Mouse (Mus musculus): ENCODE data around the gene Mrap. TPM values are rescaled to one million over a fixed set of nuclear protein-coding genes. Genes with fewer than 3 reads are reported as not detected.

Gene Mrap
- total and polyA plus RNA-seq, 3 experiments: not detected

- no peak overlapping the region for H3K4me3 ChIP-seq (replicated peaks in 1 of 3; ENCODE audit: low read depth in 2 of 3, low read length in 2 of 3, poor library complexity in 1 of 3)
- TF ChIP-seq MAZ (IDR thresholded peaks at IDR 0.05; ENCODE audit: low read depth, low read length) (no peak), ZMIZ1 (IDR thresholded peaks at IDR 0.05; ENCODE audit: low read depth, low read length) (no peak), ZNF384 (IDR thresholded peaks at IDR 0.05; ENCODE audit: low read depth, low read length) (no peak), NRF1 (IDR thresholded peaks at IDR 0.05; ENCODE audit: low read depth, low read length) (no peak), NELFE (IDR thresholded peaks at IDR 0.05; ENCODE audit: low read depth, low read length) (no peak), E2F4 (IDR thresholded peaks at IDR 0.05; ENCODE audit: insufficient replicate concordance, low read depth, low read length) (no peak), MAX (IDR thresholded peaks at IDR 0.05; ENCODE audit: low read length) (no peak), BHLHE40 (IDR thresholded peaks at IDR 0.05; ENCODE audit: low read depth, low read length) (no peak), MEF2A (IDR thresholded peaks at IDR 0.05; ENCODE audit: borderline replicate concordance, low read depth, low read length) (no peak), ZC3H11A (IDR thresholded peaks at IDR 0.05; ENCODE audit: low read depth, low read length) (no peak), USF2 (conservative IDR thresholded peaks at IDR 0.05; ENCODE audit: low read depth, low read length) (no peak), JUN (IDR thresholded peaks at IDR 0.05; ENCODE audit: insufficient read depth, low read depth, low read length) (no peak), ETS1 (conservative IDR thresholded peaks at IDR 0.05; ENCODE audit: low read depth, low read length) (no peak), ELF1 (IDR thresholded peaks at IDR 0.05; ENCODE audit: low read depth, low read length) (no peak), IRF4 (IDR thresholded peaks at IDR 0.05; ENCODE audit: low read depth, low read length) (no peak), CHD2 (IDR thresholded peaks at IDR 0.05; ENCODE audit: low read length) (no peak), MXI1 (IDR thresholded peaks at IDR 0.05; ENCODE audit: low read depth, low read length) (no peak), TBP (conservative IDR thresholded peaks at IDR 0.05; ENCODE audit: low read depth, low read length) (no peak), TCF12 (IDR thresholded peaks at IDR 0.05; ENCODE audit: low read depth, low read length) (no peak), USF1 (IDR thresholded peaks at IDR 0.05; ENCODE audit: low read depth, low read length) (no peak)
- in situ Hi-C loops (cut with MboI; ENCODE audit: low pct_ligation_motif_present, low pct_unique_long_range_greater_than_20kb, low sequenced_read_pairs): no loop called here
Observed at GRCm38 (mm10) chr16:90775946-90776520, 38.0 kb downstream of the Mrap start.

GRCm38 (mm10) chr16:90779783-90780182, 41.8 kb downstream of the Mrap start:
- H3K27me3 ChIP-seq (replicated peaks): no peaks in the 10 kb centered on the region
- no peak overlapping the region for H3K4me3 ChIP-seq (replicated peaks in 1 of 3; ENCODE audit: low read depth in 2 of 3, low read length in 2 of 3, poor library complexity in 1 of 3)
- dilution Hi-C loops (cut with MboI; ENCODE audit: extremely low pct_ligation_motif_present, extremely low pct_unique_long_range_greater_than_20kb, low sequenced_read_pairs) (no loop called here), in situ Hi-C loops (cut with MboI; ENCODE audit: low pct_ligation_motif_present, low pct_unique_long_range_greater_than_20kb, low sequenced_read_pairs) (no loop called here)
- H3K9me3 ChIP-seq (replicated peaks; ENCODE audit: low read length): no peaks in the 10 kb centered on the region
- H3K4me2 ChIP-seq (ENCODE audit: insufficient read depth, low read depth, poor library complexity, severe bottlenecking): no peak overlapping the region
- TF ChIP-seq ELF1 (IDR thresholded peaks at IDR 0.05; ENCODE audit: low read depth, low read length) (no peak), ZMIZ1 (IDR thresholded peaks at IDR 0.05; ENCODE audit: low read depth, low read length) (no peak), HCFC1 (IDR thresholded peaks at IDR 0.05; ENCODE audit: low read depth, low read length) (no peak), IRF4 (IDR thresholded peaks at IDR 0.05; ENCODE audit: low read depth, low read length) (no peak), ETS1 (conservative IDR thresholded peaks at IDR 0.05; ENCODE audit: low read depth, low read length) (no peak), RCOR1 (conservative IDR thresholded peaks at IDR 0.05; ENCODE audit: low read depth, low read length) (no peak), E2F4 (IDR thresholded peaks at IDR 0.05; ENCODE audit: insufficient replicate concordance, low read depth, low read length) (no peak), SIN3A (IDR thresholded peaks at IDR 0.05; ENCODE audit: low read length) (no peak), USF2 (conservative IDR thresholded peaks at IDR 0.05; ENCODE audit: low read depth, low read length) (no peak), CHD2 (IDR thresholded peaks at IDR 0.05; ENCODE audit: low read length) (no peak), CHD1 (IDR thresholded peaks at IDR 0.05; ENCODE audit: low read depth, low read length) (no peak), MAX (IDR thresholded peaks at IDR 0.05; ENCODE audit: low read length) (no peak), ZC3H11A (IDR thresholded peaks at IDR 0.05; ENCODE audit: low read depth, low read length) (no peak), ZNF384 (IDR thresholded peaks at IDR 0.05; ENCODE audit: low read depth, low read length) (no peak)
- H3K27ac ChIP-seq (ENCODE audit: insufficient read depth, low read depth): no peak overlapping the region
- DNase-seq (ENCODE audit: extremely low read depth): no peak
- H3K9ac ChIP-seq (ENCODE audit: insufficient read depth, low read depth): no peak overlapping the region
- no peaks in the 10 kb centered on the region for H3K79me2 ChIP-seq (replicated peaks; ENCODE audit: control insufficient read depth, extremely low read depth, insufficient read depth, poor library complexity, severe bottlenecking)
- peaks cover 90 to 98% of the 10 kb centered on the region in 2 experiments for H3K36me3 ChIP-seq (replicated peaks in 1 of 2; ENCODE audit: control insufficient read depth in 1 of 2, insufficient read depth in 1 of 2, low read length in 1 of 2)
- no peaks in the 10 kb centered on the region for H3K4me1 ChIP-seq (ENCODE audit: control insufficient read depth in 1 of 2, insufficient read depth in 2 of 2)

More at GRCm38 (mm10) chr16:90775946-90776520, 38.0 kb downstream of the Mrap start:
- peaks cover 96 to 100% of the 10 kb centered on the region in 2 experiments for H3K36me3 ChIP-seq (replicated peaks in 1 of 2; ENCODE audit: control insufficient read depth in 1 of 2, insufficient read depth in 1 of 2, low read length in 1 of 2)
- no peak overlapping the region for H3K27ac ChIP-seq (ENCODE audit: insufficient read depth, low read depth)
- dilution Hi-C loops (cut with MboI; ENCODE audit: extremely low pct_ligation_motif_present, extremely low pct_unique_long_range_greater_than_20kb, low sequenced_read_pairs): no loop called here
- DNase-seq (ENCODE audit: extremely low read depth): no peak
- no peaks in the 10 kb centered on the region for H3K4me1 ChIP-seq (ENCODE audit: control insufficient read depth in 1 of 2, insufficient read depth in 2 of 2)
- no peak overlapping the region for H3K4me2 ChIP-seq (ENCODE audit: insufficient read depth, low read depth, poor library complexity, severe bottlenecking)
- no peaks in the 10 kb centered on the region for H3K9me3 ChIP-seq (replicated peaks; ENCODE audit: low read length)
- H3K9ac ChIP-seq (ENCODE audit: insufficient read depth, low read depth): no peak overlapping the region
- no peaks in the 10 kb centered on the region for H3K79me2 ChIP-seq (replicated peaks; ENCODE audit: control insufficient read depth, extremely low read depth, insufficient read depth, poor library complexity, severe bottlenecking)
- no peaks in the 10 kb centered on the region for H3K27me3 ChIP-seq (replicated peaks)

All from CH12.LX (cell line).